Mouse (Mus musculus) lung, postnatal 0 days (tissue): Measurements from ENCODE around the gene Chrna9.

Experiments
- CTCF ChIP-seq: IDR thresholded peaks from 2 replicates; pipeline ENCODE4 v1.5.1; 2016; ENCODE audit warnings: antibody characterized with exemption, mild to moderate bottlenecking
- EP300 ChIP-seq: IDR thresholded peaks from 2 replicates; pipeline ENCODE4 v1.6.1; 2016; ENCODE audit warnings: antibody characterized with exemption, mild to moderate bottlenecking, control low read depth

GRCm38 (mm10) chr5:65916930-65917329, 17.8 kb upstream of the Chrna9 start:
- no peak for TF ChIP-seq CTCF
- TF ChIP-seq EP300: no peak
